Mouse (Mus musculus): ENCODE data around the gene Gimap9.
"Not testable (repeated sequence)": the region's sequence is repeated elsewhere in the genome, so short reads cannot be mapped to it uniquely, and the experiment has no call there.

Gimap9 gene

GRCm38 (mm10) chr6:48664750-48665149 is 11.2 kb upstream of the Gimap9 start:
- no peak for DNase-seq (ENCODE audit: low spot score)

- no peak for DNase-seq (ENCODE audit: low spot score)
Measured at GRCm38 (mm10) chr6:48665471-48665870, 10.5 kb upstream of the Gimap9 start.

GRCm38 (mm10) chr6:48666159-48666586 is 9.8 kb upstream of the Gimap9 start:
- DNase-seq (ENCODE audit: low spot score): no peak

- DNase-seq (ENCODE audit: low spot score): no peak
Measured at GRCm38 (mm10) chr6:48668022-48668421, 7.9 kb upstream of the Gimap9 start.

GRCm38 (mm10) chr6:48669446-48669969 is 6.4 kb upstream of the Gimap9 start:
- no peak for DNase-seq (ENCODE audit: low spot score)

GRCm38 (mm10) chr6:48674291-48675058 is 1.5 kb upstream of the Gimap9 start:
- no peak for DNase-seq (ENCODE audit: low spot score)

- DNase-seq (ENCODE audit: low spot score): peak; percentile 8
Measured at GRCm38 (mm10) chr6:48675400-48675930, 464 bp upstream of the Gimap9 start.

- DNase-seq (ENCODE audit: low spot score): no peak
Measured at GRCm38 (mm10) chr6:48676860-48677415, 1.0 kb downstream of the Gimap9 start.

GRCm38 (mm10) chr6:48677492-48678345 is 1.8 kb downstream of the Gimap9 start:
- no peak for DNase-seq (ENCODE audit: low spot score)

GRCm38 (mm10) chr6:48678391-48678790 is 2.5 kb downstream of the Gimap9 start:
- no peak for DNase-seq (ENCODE audit: low spot score)

- no peak for DNase-seq (ENCODE audit: low spot score)
Measured at GRCm38 (mm10) chr6:48679701-48680100, 3.8 kb downstream of the Gimap9 start.

- DNase-seq (ENCODE audit: low spot score): no peak
Measured at GRCm38 (mm10) chr6:48680421-48680820, 4.5 kb downstream of the Gimap9 start.

- no peak for DNase-seq (ENCODE audit: low spot score)
Measured at GRCm38 (mm10) chr6:48681472-48682090, 5.7 kb downstream of the Gimap9 start.

- no peak for DNase-seq (ENCODE audit: low spot score)
Measured at GRCm38 (mm10) chr6:48682271-48682670, 6.3 kb downstream of the Gimap9 start.

- not testable (repeated sequence) for DNase-seq (ENCODE audit: low spot score)
Measured at GRCm38 (mm10) chr6:48683263-48683821, 7.4 kb downstream of the Gimap9 start.

- DNase-seq (ENCODE audit: low spot score): no peak
Measured at GRCm38 (mm10) chr6:48684319-48684718, 8.4 kb downstream of the Gimap9 start, which contains the start of gene Gimap4. TSS of gene Gimap4 (plus strand) at chr6:48684549.

- no peak for DNase-seq (ENCODE audit: low spot score)
Measured at GRCm38 (mm10) chr6:48684806-48685205, 8.9 kb downstream of the Gimap9 start.

GRCm38 (mm10) chr6:48685251-48685650 is 9.3 kb downstream of the Gimap9 start:
- DNase-seq (ENCODE audit: low spot score): no peak

- DNase-seq (ENCODE audit: low spot score): no peak
Measured at GRCm38 (mm10) chr6:48685694-48686665, 10.1 kb downstream of the Gimap9 start.

GRCm38 (mm10) chr6:48687077-48687476 is 11.1 kb downstream of the Gimap9 start:
- no peak for DNase-seq (ENCODE audit: low spot score)
